Mouse (Mus musculus): ENCODE data around the gene Cpd. TPM values are rescaled to one million over a fixed set of nuclear protein-coding genes. Genes with fewer than 3 reads are reported as not detected.
A peak's percentile ranks its signal among the peaks of the same experiment; 100 is the strongest.

Cpd gene
- 10 to 100 TPM; 32.8 to 38.8 (median 37.0) TPM for total RNA-seq (2022)

DNA sequence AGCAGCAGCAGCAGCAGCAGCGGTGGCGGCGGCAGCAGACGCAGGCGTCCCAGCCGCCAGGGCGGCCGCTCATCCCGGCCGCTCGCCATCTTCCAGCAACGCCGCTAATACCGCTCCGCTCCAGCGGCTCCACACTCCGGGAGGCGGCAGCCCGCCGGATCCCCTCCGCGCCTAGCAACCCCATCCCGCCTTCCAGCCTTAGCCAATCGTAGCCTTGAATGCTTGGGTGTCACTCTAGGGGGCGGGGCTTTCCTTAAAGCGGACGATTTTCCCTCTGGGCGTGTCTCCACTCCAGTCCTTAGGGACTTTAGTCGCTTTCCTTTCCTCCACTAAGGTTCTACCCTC, at the start of gene Cpd:
Gene Cpd, minus strand, starts transcription at position 141 of the 345 bp plus-strand sequence.
- DNase-seq (ENCODE audit: low spot score) = peak; percentile 99

DNA sequence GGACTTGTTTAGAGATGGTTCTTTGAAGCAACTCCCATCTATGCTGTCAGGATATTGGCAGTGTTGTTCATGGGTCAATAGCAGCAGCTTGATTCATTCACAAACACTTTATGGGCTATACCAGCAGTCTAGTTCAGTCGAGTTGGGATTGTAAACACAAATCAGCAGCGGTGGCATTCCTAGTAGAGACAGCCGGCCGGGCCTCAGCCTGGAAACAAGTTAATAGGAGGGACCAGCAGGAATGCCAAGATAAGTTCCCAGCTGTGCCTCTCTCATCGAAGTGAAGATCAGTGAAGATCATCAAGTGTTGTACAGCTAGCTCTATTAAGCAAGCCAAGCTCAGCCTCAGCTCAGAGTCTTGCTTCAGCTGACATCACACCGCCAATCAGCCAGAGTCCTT, 49.5 kb upstream of the Cpd start:
- no peak for DNase-seq (ENCODE audit: low spot score)

DNA sequence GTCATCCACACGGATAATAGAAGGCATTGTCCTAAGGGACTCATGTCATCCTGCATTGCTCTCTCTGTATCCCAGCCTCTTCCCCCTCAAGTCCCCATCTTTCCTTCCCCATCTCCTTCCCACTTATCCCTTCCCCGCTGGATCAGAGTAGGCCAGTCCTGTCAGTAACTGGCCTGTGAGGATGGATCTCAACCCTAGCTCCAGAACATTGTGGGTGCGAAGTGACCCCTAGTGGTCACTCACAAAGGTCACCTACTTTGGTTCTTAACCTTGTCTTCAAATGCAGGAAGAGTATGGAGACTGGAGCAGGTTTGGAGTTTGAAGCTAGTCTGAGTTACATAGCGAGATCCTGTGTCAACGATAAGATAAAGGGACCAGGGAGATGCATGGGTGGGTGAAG, 47.4 kb upstream of the Cpd start:
- peak; percentile 63 for DNase-seq (ENCODE audit: low spot score)

DNA sequence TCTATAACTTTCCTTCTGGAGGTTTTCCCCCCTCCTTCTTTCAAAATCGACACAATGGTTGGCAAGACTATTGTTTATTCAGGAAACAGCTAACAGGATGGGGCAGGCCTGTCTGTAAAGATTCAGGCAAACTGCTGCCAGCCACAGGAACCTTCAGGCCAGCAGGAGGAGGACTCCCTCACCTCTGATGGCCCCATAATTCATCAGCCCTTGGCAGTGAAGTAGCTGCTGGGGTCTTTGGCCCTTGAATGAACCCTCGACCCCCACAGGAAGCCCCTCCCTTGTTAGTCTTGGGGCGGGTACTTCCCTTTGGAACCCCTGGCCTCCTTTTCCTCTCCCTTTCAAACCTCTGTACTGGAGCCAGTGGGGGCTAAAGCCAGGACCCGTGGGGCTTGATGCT, 46.8 kb upstream of the Cpd start:
- peak; percentile 67 for DNase-seq (ENCODE audit: low spot score)

DNA sequence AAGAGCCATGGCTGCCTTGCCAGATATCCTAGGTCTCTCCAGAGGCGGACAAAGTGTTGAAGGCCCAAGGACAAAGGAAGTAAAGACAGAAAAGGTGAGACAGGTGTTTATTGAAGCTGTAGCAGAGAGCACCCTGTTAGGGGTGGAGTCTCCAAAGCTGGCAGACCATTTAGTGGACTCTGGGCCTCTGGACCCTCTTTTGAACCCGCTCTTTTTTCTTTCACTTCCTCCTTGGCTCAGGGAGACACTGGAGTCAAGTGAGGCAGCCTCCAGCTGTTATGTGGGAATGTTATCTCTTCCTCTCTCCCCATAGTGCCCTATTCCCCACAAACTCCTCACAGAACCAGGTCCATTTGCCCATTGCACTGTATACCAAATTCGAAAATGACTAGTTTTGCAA, 46.2 kb upstream of the Cpd start:
- DNase-seq (ENCODE audit: low spot score) = no peak

DNA sequence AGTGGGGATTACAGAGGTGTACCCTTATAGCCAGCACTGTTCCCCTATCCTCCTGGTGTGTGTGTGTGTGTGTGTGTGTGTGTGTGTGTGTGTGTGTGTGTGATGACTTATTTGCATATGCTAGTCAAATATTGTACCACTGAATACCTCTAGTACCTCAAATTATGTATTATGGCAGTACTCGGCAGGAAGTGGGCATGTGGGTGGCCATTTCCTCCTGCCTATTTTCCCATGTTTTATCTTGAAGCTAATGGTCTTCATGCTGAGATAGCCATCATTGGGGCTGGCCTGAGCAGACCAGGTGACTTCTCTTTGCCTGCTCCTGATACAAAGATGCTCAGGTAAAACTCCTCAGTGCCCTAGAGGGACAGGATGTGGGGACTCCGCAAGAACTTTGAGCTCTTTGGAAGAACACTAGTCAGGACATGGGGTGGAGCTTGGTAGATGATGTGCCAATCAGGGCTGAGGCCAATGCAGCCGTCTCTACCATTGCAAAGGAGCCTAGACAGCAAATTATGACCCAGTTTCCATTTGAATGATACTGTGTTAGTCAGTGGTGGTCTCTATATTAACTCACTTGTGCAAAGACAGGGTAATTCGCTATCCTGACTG, 45.0 kb upstream of the Cpd start:
- no peak for DNase-seq (ENCODE audit: low spot score)

DNA sequence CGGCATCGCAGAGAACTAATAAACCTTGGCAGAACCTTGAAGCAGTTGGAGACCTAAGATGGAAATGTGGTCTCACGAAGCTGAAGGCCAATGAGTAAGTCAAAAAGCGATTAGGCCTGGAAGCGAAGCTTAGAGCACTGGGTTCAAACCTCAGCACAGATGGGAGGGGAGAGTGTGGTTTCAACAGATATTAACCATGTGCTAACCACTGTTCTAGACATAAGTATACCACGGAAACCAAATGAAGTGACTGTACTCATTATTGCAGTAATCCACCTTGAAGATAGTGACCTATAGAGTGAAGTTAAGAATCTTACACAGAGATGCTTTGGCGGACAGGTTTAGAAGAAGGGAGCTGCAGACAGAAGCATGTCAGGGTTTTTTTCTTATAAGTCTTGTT, 44.4 kb upstream of the Cpd start:
- DNase-seq (ENCODE audit: low spot score) = no peak

DNA sequence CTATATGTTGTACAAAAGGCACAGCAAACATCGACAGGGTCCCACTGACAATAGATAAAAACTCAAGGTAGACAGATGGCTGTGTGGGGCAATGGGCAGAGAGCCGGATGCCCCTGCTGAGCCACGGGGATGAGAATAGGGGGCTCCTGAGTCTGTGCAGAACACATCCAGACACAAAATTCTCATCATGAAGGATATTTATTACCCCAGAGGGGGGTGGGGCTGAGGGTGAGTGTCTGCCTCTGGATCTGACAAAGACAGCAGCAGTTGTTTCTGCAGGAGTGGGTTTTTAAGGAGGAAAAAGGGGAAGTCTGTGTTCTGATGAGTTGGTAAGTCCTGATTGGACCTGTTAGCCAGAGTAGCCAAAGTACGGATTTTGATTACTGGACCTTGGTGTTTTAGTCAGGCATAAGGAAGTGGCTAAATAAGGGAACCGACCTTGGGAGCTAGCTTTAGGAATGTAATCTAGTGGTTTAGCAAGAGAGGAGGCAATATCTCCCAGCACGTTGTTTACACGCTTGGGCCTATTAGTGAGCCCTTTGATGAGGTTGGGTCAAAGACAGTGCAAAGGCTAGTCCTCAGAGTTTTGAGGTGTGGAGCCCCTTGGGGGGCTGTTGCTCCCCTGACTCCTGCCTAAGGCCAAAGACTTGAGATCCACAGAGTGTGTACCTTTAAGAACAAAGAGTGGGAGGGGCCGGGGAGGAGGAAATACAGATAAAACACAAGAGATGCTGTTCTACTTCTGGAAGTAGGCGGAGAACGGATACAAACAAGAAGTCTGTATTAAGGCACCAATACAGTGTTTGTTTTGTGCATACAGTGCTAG, 42.7 kb upstream of the Cpd start:
- peak; percentile 76 for DNase-seq (ENCODE audit: low spot score)

DNA sequence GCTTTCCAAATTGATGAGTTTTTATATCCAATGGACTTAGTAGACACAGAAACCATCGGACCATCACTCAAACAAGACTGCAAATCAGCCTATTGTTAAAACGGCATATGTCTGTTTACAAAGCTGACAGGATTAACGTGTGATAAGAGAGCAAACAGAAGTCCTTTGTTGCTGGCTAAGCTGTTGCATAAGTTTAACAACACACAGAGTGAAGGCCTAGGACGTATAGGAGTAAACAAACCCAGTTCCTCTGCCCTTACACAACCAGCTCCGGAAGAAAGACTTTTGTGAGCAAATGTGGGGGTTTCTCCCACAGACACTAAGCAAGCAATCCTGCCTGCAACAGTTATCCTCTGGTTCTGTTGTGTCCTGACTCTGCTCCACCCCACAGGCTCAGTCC, 37.6 kb upstream of the Cpd start:
- DNase-seq (ENCODE audit: low spot score) = no peak

DNA sequence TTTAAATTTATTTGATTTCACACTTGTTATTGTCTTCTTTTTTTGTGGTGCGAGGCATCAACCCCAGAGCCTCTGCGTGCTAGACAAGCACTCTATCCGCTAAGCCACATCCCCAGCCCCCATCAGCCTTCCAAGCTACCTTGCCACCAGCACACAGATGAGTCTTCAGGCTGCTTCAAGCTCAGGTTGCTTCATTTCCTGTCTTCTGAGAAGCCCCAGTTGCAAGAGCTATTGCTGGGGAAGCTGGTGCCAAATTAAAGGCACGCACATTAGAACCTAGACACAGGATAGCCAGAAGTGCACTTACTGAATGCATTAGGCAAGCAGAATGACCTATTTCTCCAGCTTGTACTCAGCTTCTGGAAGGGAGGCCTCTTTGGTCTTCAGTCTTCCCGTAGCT, 33.0 kb upstream of the Cpd start:
- DNase-seq (ENCODE audit: low spot score) = no peak

DNA sequence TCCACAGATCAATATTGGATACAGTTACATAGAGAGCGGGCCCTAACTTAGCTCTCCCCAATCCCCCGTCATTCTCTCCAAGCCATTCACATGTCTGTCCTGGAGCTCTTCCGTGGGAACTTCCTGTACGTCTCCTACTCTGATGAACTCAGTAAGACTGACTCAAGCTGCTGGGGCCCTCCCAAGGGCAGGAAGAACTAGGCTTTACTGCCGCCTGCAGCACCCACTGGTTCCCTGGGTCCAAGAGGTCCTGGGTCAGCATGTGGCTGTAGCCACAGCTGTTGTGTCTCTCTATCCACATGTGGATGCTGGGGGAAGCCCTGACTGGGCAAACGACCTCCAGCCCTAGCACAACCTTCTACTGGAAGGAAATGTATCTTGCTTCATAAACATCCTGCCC, 27.9 kb upstream of the Cpd start:
- DNase-seq (ENCODE audit: low spot score) = no peak

DNA sequence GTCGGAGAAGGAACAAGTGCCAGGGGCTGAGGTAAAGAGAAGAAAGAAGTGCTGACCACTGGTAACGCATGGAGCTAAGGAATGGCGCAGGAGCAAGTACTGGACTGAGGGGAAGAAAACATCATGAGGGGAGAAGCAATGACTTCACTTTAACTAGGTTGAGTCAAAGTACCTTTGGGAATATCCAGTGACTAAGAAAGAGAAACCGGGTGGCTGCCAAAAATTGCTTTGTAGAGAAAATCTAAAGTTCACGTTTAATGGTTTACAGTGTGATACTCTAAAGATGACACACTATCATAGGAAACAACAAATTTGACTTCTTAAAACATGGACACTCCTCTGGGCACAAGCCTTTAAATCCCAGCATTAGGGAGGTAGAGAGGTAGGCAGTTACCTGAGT, 27.0 kb upstream of the Cpd start:
- DNase-seq (ENCODE audit: low spot score) = no peak

DNA sequence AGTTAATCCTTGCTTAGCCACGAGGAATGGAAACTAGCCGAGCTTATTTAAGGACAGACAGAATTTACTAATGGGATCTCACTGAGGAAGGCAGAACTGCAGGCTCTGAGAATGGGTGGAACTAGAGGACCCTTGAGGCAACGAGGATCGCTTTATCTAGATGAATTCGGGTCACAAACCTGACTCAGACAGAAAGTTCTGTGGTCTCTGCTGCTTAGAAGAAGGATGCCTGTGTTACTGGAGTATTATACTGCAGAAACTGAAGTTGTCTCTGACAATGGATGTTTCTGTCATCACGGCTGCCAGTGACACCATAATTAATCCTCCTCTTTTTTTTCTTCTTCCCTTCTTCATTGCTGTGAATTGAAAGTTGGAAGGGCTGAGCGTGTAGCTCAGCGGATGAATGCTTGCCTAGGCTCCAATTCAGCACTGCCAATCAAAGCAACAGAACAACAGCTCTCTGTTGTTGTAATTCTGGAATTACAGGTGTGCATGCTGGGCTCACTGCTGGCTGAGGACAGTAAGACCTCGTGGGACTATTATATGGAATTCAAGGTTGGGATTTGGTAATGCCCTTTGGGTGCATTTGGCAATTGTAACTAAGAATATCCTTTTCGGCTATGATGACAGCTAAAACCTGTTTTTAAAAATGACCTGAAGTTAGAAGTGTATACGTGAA, 25.9 kb upstream of the Cpd start:
- DNase-seq (ENCODE audit: low spot score) = no peak

DNA sequence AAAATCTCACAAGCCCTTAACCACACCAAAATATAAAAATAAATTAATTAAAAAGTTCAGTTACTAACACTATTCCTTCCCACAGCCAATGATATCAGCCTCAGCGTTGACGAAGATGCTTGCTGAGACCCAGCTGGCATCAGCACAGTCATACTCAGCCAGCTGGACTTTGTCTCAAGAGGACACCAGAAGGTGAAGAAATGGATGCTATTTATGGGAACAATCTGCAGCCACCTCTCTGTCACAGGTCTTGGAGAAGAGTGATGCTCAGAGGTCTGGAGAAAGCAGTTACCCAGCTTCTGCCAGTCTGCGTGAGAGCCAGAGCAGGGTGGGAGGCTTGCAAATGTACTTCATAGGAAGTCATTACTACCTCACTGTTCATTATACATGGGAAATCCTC, 14.4 kb upstream of the Cpd start:
- DNase-seq (ENCODE audit: low spot score) = no peak

DNA sequence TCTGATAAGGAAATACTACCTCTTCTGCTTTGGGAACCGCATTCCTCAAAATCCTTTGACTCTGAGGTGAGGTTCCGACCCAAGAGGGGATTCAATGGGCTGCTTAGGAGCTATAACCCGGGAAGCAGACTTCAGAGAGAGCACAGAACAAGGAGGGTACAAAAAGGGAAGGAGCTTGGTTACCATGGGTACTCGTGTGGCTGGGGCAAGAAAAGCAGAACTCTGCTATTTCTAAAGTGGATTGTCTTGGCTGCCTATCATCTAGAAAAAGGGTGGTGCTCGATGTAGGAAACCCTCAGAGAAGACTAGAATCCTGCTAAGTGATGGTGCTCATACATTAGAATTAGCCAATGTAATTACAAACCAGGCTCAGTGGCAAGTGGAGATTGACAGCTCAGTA, 12.4 kb upstream of the Cpd start:
- no peak for DNase-seq (ENCODE audit: low spot score)

DNA sequence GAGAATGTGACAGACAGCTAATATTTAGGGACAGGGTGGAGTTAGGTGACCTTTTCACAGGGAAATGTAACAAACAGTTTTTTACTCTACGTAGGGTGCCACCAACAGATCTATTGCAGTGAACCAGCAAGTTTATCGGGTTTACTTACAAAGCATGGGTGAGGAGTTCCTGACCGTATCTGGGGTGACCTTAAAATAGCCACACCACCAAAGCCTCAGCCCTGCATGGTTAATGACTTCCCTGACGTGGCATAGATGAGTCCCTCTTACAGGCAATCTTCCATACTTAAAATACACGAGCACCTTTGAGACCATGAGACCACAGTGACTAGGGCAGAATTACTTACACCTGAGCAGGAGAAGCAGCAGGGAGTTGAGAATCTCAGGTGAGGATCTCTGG, 12.0 kb upstream of the Cpd start:
- DNase-seq (ENCODE audit: low spot score) = no peak

DNA sequence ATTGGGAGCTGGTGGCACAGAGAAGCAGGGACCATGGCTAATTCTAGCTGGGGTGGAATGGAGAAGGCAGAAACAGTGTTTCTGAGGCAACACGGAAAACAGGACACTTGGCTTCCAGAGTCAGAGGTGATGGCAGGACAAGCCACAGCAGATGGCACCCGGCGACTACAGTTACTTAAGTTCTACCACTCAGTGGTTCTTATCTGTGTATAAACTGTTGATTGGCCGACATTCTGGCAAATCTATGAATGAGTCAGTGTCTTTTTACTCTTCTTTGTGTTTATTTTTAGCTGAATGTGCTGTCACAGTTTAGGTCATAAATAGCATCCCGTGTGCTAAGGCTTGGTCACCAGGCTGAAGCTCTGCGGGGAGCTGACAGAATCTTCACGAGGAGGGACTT, 10.3 kb upstream of the Cpd start:
- peak; percentile 38 for DNase-seq (ENCODE audit: low spot score)

DNA sequence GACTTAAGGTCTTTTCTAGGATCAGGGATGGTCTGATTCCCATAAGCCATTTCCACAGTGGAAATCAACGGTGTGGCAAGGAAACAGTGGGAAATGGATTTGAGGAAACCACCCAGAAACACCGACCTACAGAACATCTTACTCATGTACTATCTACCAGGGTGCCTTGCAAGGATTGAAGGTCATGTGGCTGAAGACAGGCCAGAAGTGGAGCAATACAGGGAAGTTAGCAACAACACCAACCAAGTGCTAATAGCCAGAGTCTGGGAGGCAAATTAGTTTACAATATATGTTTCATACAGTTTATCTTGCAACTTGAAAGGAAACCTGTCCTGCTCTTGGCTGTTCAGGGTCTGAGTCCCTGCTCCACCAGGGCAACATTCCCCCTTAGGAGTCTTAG, 9.8 kb upstream of the Cpd start:
- DNase-seq (ENCODE audit: low spot score) = no peak

DNA sequence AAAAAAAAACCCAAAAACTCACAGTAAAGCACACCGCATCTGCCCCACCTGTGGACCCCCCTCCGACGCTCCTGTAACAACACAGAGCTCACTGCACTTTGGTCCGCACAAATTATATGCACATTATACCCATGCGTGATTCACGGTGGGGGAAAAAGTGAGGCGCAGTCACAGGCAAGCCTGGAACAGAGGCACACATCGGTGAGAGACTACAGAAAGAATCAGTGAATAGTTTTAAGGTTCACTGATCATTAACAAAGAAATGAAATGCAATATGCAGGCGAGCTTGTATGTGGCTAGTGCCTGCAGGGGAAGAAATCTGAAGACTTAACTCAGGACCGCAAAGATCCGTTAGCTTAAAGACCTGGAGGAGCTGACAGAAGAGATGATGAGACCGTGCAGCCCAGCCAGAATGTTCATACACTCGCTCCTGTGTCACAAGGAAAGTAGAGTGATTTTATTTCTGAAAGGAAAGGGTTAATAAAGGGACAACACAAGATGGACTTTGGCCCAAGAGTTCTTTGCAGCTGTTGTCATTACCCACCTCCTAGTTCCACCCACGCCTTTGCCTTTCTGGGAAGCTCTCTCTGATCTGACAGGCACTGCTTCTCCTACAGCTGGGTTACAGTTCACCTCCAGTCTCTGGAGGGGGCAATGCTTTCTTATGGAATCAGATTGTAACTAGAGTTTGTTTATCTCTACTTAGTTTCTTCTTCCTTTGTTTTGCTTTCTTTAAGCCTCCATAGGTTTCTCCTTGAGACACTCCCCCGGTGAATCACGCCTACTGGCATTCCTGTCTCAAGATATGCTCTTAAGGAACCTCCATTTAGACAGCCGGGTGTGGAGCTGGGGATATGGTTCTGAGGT, 7.9 kb upstream of the Cpd start:
- no peak for DNase-seq (ENCODE audit: low spot score)

DNA sequence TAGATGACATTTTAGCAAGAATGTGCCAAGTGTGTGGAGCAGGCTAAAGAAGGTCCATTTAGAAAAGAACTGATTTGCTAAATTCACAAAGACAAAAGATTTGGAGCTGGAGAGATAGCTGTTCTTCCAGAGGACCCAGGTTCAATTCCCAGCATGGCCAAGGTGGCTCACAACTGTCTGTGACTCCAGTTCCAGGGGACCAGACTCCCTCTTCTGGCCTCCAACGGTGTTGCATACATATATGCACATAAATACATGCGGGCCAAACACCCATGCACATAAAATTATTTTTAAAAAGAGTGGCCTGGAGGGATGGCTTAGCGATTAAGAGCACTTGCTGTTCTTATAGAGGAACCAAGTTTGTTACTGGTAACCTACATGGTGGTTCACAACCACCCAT, 4.7 kb upstream of the Cpd start:
- DNase-seq (ENCODE audit: low spot score) = no peak

DNA sequence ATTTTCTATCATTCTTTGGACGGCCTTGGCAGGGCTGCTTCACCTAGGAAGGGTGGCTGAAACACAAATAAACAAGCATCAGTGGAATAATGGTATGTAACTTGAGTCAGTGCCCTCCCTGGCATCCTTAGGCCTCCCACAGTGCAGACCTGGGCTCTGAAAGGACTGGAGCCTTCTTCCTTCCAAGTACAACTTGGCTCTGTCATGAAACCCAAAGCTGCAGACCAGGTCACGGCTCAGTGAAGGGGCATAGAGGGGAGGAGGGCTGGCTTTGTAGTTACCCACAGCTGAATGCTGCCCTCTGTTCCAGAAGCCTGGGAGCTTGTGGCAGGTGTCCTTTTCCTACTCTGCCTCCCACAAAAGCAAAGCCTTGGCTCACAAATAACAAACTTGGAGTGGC, 2.8 kb upstream of the Cpd start:
- DNase-seq (ENCODE audit: low spot score) = no peak

DNA sequence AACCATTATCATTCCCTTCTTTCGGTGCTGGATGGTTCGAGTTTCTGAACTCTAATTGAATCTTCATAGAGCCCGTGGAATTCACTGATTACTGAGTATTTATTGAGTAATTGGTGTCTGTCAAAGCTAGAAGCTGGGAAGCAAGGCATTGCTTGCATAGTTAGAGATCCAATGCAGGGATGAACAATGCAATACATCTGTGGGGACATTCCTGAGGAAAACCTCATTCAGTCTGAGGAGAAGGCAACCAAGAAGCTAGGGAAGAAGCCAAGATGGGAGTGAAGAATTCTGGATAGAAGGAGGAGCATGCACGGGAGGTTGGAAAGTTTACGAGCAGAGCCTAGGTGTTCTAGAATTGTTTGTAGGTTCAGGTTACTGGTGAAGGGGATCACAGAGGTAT, 1.3 kb upstream of the Cpd start:
- no peak for DNase-seq (ENCODE audit: low spot score)
